Mouse (Mus musculus) liver, embryonic 11.5 days (tissue): Measurements from ENCODE around the gene Iqcf5. TPM values are rescaled to one million over a fixed set of nuclear protein-coding genes. Genes with fewer than 3 reads are reported as not detected.
A peak's percentile ranks its signal among the peaks of the same experiment; 100 is the strongest.

Experiments
- ATAC-seq: fragments of 200-750 bp; cut with Nextera tagmentation; replicated peaks from 2 replicates; pipeline ENCODE4 v1.8.0; 2017; ENCODE audit warnings: moderate number of reproducible peaks, mild to moderate bottlenecking, moderate TSS enrichment, moderate library complexity; ENCODE audit not compliant: low FRiP score
- DNase-seq: peaks from one replicate; pipeline ENCODE4 v3.0.0-alpha.2; 2017; ENCODE audit warnings: low spot score
- H3K27ac ChIP-seq: fragments of 300-500 bp; sonication (generic); 2 replicates; pipeline ENCODE4 v1.5.1; 2014; ENCODE audit warnings: mild to moderate bottlenecking, low read depth, low read length, control low read depth
- H3K27me3 ChIP-seq: fragments of 300-500 bp; sonication (generic); replicated peaks from 2 replicates; pipeline ENCODE4 v1.6.1; 2014; ENCODE audit warnings: low read length, mixed read lengths; ENCODE audit not compliant: control insufficient read depth, insufficient read depth
- H3K36me3 ChIP-seq: fragments of 300-500 bp; sonication (generic); 2 replicates; pipeline ENCODE4 v1.6.1; 2014; ENCODE audit warnings: mild to moderate bottlenecking, low read length, moderate library complexity, mixed read lengths; ENCODE audit not compliant: control insufficient read depth, insufficient read depth
- H3K4me1 ChIP-seq: fragments of 300-500 bp; sonication (generic); replicated peaks from 2 replicates; pipeline ENCODE4 v1.6.1; 2014; ENCODE audit warnings: low read length, mixed read lengths; ENCODE audit not compliant: control insufficient read depth, insufficient read depth
- H3K4me2 ChIP-seq: fragments of 300-500 bp; sonication (generic); 2 replicates; pipeline ENCODE4 v1.6.1; 2014; ENCODE audit warnings: mild to moderate bottlenecking, control low read depth, moderate library complexity
- H3K4me3 ChIP-seq: fragments of 300-500 bp; sonication (generic); 2 replicates; pipeline ENCODE4 v1.5.1; 2014; ENCODE audit warnings: low read depth, low read length, control low read depth
- H3K9ac ChIP-seq: fragments of 300-500 bp; sonication (generic); 2 replicates; pipeline ENCODE4 v1.6.1; 2014; ENCODE audit warnings: low read depth, low read length, control low read depth
- H3K9me3 ChIP-seq: fragments of 300-500 bp; sonication (generic); 2 replicates; pipeline ENCODE4 v1.6.1; 2016; ENCODE audit warnings: low read length, inconsistent platforms, mixed read lengths; ENCODE audit not compliant: control insufficient read depth
- WGBS: fragments of 180-500 bp; shearing (Covaris S2); extraction: QIAGEN DNeasy Blood & Tissue Kit; methylation state at CpG from one replicate; pipeline ENCODE4 v1.1.7; 2014; 5-methylcytosine and 5-hydroxymethylcytosine counted together
- polyA plus RNA-seq: library from polyadenylated mRNA; unstranded; fragments of >200 nt; fragmentation: Nextera tagmentation; extraction: Ambion mirVana; gene quantifications from 2 replicates; pipeline ENCODE4 v1.2.1, GENCODE M21; 2014

Gene Iqcf5
- polyA plus RNA-seq, result not detected in 2 replicates

- ATAC-seq, result no peak
- H3K4me3 ChIP-seq, result no peak within 1 kb of the TSS
- no peaks in the 10 kb centered on the region for H3K9me3 ChIP-seq
- H3K36me3 ChIP-seq, result no peaks in the 10 kb centered on the region
- 81% methylated on average over 4 of the region's 4 CpGs for WGBS
- H3K4me2 ChIP-seq, result no peak within 1 kb of the TSS
- H3K9ac ChIP-seq, result no peak within 1 kb of the TSS
- no peak for DNase-seq
- H3K4me1 ChIP-seq, result no peaks in the 10 kb centered on the region
- H3K27ac ChIP-seq, result no peak within 1 kb of the TSS
- H3K27me3 ChIP-seq, result no peaks in the 10 kb centered on the region
Measured at GRCm38 (mm10) chr9:106514273-106514672, at the start of gene Iqcf5. Iqcf5 (plus strand) TSS chr9:106514573.

- peaks cover 7% of the 10 kb centered on the region for H3K4me1 ChIP-seq
- H3K4me3 ChIP-seq, result peak overlapping the region; percentile 52
- 5% methylated on average over 98 of the region's 99 CpGs for WGBS
- no peak overlapping the region for H3K27ac ChIP-seq
- peak; percentile 65 for DNase-seq
- peak overlapping the region; percentile 52 for H3K9ac ChIP-seq
- peaks cover 15% of the 10 kb centered on the region for H3K36me3 ChIP-seq
- no peaks in the 10 kb centered on the region for H3K9me3 ChIP-seq
- peak; percentile 35 for ATAC-seq
- H3K27me3 ChIP-seq, result peaks cover 29% of the 10 kb centered on the region
- peak overlapping the region; percentile 81 for H3K4me2 ChIP-seq
Measured at GRCm38 (mm10) chr9:106464751-106465541, 49.4 kb upstream of the Iqcf5 start.

GRCm38 (mm10) chr9:106465571-106466200, 48.7 kb upstream of the Iqcf5 start, which contains the start of gene Gpr62:
Gpr62 (minus strand) TSS chr9:106465938.
- Histone ChIP-seq H3K4me1 (peaks cover 7% of the 10 kb centered on the region), H3K4me3 (peak within 1 kb of the TSS; percentile 52), H3K9ac (peak within 1 kb of the TSS; percentile 52), H3K4me2 (peak within 1 kb of the TSS; percentile 81), H3K9me3 (no peaks in the 10 kb centered on the region), H3K36me3 (peaks cover 13% of the 10 kb centered on the region; the same call in 1 of the 2 replicates), H3K27me3 (peaks cover 29% of the 10 kb centered on the region), H3K27ac (no peak within 1 kb of the TSS)
- DNase-seq (no peak), ATAC-seq (no peak)
- WGBS, result 40% methylated on average over 26 of the region's 26 CpGs

- no peaks in the 10 kb centered on the region for H3K9me3 ChIP-seq
- whole genome bisulfite sequencing, result 78% methylated on average over 6 of the region's 6 CpGs
- H3K27ac ChIP-seq, result no peak overlapping the region
- peaks cover 29% of the 10 kb centered on the region for H3K27me3 ChIP-seq
- H3K4me1 ChIP-seq, result peaks cover 7% of the 10 kb centered on the region
- H3K9ac ChIP-seq, result no peak overlapping the region
- 0 out of 2 replicates have a peak, but pooled peaks cover 8% of the 10 kb centered on the region for H3K36me3 ChIP-seq
- no peak for DNase-seq
- no peak overlapping the region for H3K4me2 ChIP-seq
- ATAC-seq, result no peak
- H3K4me3 ChIP-seq, result no peak overlapping the region
Measured at GRCm38 (mm10) chr9:106466721-106467120, 47.7 kb upstream of the Iqcf5 start.

- H3K27ac ChIP-seq, result no peak overlapping the region
- peaks cover 29% of the 10 kb centered on the region for H3K27me3 ChIP-seq
- H3K4me2 ChIP-seq, result no peak overlapping the region
- H3K4me1 ChIP-seq, result peaks cover 7% of the 10 kb centered on the region
- no peaks in the 10 kb centered on the region for H3K9me3 ChIP-seq
- no peak for DNase-seq
- H3K36me3 ChIP-seq, result 0 out of 2 replicates have a peak, but pooled peaks cover 3% of the 10 kb centered on the region
- WGBS, result 86% methylated on average over 7 of the region's 7 CpGs
- no peak overlapping the region for H3K9ac ChIP-seq
- H3K4me3 ChIP-seq, result no peak overlapping the region
- ATAC-seq, result no peak
Measured at GRCm38 (mm10) chr9:106467746-106468145, 46.6 kb upstream of the Iqcf5 start.

GRCm38 (mm10) chr9:106469317-106469716, 45.1 kb upstream of the Iqcf5 start:
- no peaks in the 10 kb centered on the region for H3K36me3 ChIP-seq
- peaks cover 19% of the 10 kb centered on the region for H3K27me3 ChIP-seq
- no peak overlapping the region for H3K27ac ChIP-seq
- no peak overlapping the region for H3K4me2 ChIP-seq
- no peak for DNase-seq
- H3K9ac ChIP-seq, result no peak overlapping the region
- no peaks in the 10 kb centered on the region for H3K9me3 ChIP-seq
- 51% methylated on average over 6 of the region's 6 CpGs for WGBS
- no peak overlapping the region for H3K4me3 ChIP-seq
- ATAC-seq, result no peak
- peaks cover 12% of the 10 kb centered on the region for H3K4me1 ChIP-seq

- Histone ChIP-seq H3K4me3 (no peak overlapping the region), H3K27me3 (peaks cover 15% of the 10 kb centered on the region), H3K9me3 (no peaks in the 10 kb centered on the region), H3K9ac (no peak overlapping the region), H3K4me2 (no peak overlapping the region), H3K36me3 (no peaks in the 10 kb centered on the region), H3K27ac (no peak overlapping the region), H3K4me1 (peaks cover 12% of the 10 kb centered on the region)
- no peak for ATAC-seq
- no peak for DNase-seq
- WGBS, result 55% methylated on average over 9 of the region's 9 CpGs
Measured at GRCm38 (mm10) chr9:106469776-106470175, 44.6 kb upstream of the Iqcf5 start.

GRCm38 (mm10) chr9:106470991-106471750, 43.2 kb upstream of the Iqcf5 start:
- Histone ChIP-seq H3K4me2 (peak overlapping the region; percentile 37), H3K9me3 (no peaks in the 10 kb centered on the region), H3K9ac (no peak overlapping the region), H3K27ac (no peak overlapping the region), H3K4me3 (no peak overlapping the region), H3K4me1 (peaks cover 20% of the 10 kb centered on the region), H3K36me3 (no peaks in the 10 kb centered on the region), H3K27me3 (peaks cover under 1% of the 10 kb centered on the region; the same call in 1 of the 2 replicates)
- WGBS, result 66% methylated on average over 14 of the region's 14 CpGs
- no peak for ATAC-seq
- DNase-seq, result no peak
